8 mouse cellular contexts compared by ENCODE assay signal in genomic region chr3:142701407-142701989, GRCm38 (mm10). TPM values are rescaled to one million over a fixed set of nuclear protein-coding genes. Genes with fewer than 3 reads are reported as not detected.
DNase-seq lines count a peak whose midpoint lies in the region; ATAC-seq lines count a peak whose summit lies in the region.

No protein-coding gene starts in this region.

- peak overlapping the region; percentile 53 for H3K4me3 ChIP-seq in neural tube, embryonic 11.5 days (ENCODE audit: low read depth, low read length)
- peak overlapping the region; percentile 51 for H3K4me3 ChIP-seq in forebrain, embryonic 11.5 days (ENCODE audit: low read depth, low read length)
- peak overlapping the region; percentile 62 for H3K4me3 ChIP-seq in limb, embryonic 13.5 days
- H3K4me3 ChIP-seq in stomach, embryonic 14.5 days (ENCODE audit: low read depth, low read length), result peak overlapping the region; percentile 57

- peak overlapping the region; percentile 67 for H3K9ac ChIP-seq in neural tube, embryonic 11.5 days (ENCODE audit: low read length)
- H3K9ac ChIP-seq in forebrain, embryonic 11.5 days (ENCODE audit: low read length), result peak overlapping the region; percentile 60
- peak overlapping the region; percentile 67 for H3K9ac ChIP-seq in limb, embryonic 13.5 days
- 0 out of 2 replicates have a peak overlapping the region, but pooled peaks have one; percentile 31 for H3K9ac ChIP-seq in stomach, embryonic 14.5 days (replicated peaks; ENCODE audit: low read depth, low read length)

- no peaks in the 10 kb centered on the region for H3K4me1 ChIP-seq in neural tube, embryonic 11.5 days (ENCODE audit: control insufficient read depth, insufficient read depth, low read length)
- no peaks in the 10 kb centered on the region for H3K4me1 ChIP-seq in forebrain, embryonic 11.5 days (replicated peaks; ENCODE audit: control insufficient read depth, insufficient read depth, low read length)
- peaks cover 12% of the 10 kb centered on the region for H3K4me1 ChIP-seq in limb, embryonic 13.5 days
- H3K4me1 ChIP-seq in stomach, embryonic 14.5 days (ENCODE audit: control insufficient read depth, insufficient read depth, low read length), result 0 out of 2 replicates have a peak, but pooled peaks cover 3% of the 10 kb centered on the region

- no peak overlapping the region for H3K27ac ChIP-seq in neural tube, embryonic 11.5 days (ENCODE audit: low read depth, low read length)
- H3K27ac ChIP-seq in forebrain, embryonic 11.5 days (ENCODE audit: low read depth, low read length), result no peak overlapping the region
- no peak overlapping the region for H3K27ac ChIP-seq in limb, embryonic 13.5 days
- H3K27ac ChIP-seq in stomach, embryonic 14.5 days (ENCODE audit: low read length), result no peak overlapping the region

- peak; percentile 19 for DNase-seq in neural tube, embryonic 11.5 days (ENCODE audit: low spot score)
- DNase-seq in neural tube, embryonic 10.5 days (ENCODE audit: extremely low spot score, low spot score), result no peak
- DNase-seq in forebrain, embryonic 11.5 days (ENCODE audit: low spot score), result no peak
- no peak for DNase-seq in right cerebral cortex, adult 2 months (ENCODE audit: low spot score in 2 of 2)
- no peak for DNase-seq in layer of hippocampus, adult 9-11 months
- no peak for DNase-seq in frontal cortex, adult 2 months (ENCODE audit: extremely low spot score in 1 of 2, low spot score in 1 of 2)

- no peaks in the 10 kb centered on the region for H3K36me3 ChIP-seq in neural tube, embryonic 11.5 days (ENCODE audit: control insufficient read depth, insufficient read depth, low read length)
- H3K36me3 ChIP-seq in forebrain, embryonic 11.5 days (ENCODE audit: control insufficient read depth, insufficient read depth, low read length), result no peaks in the 10 kb centered on the region
- H3K36me3 ChIP-seq in limb, embryonic 13.5 days, result no peaks in the 10 kb centered on the region
- H3K36me3 ChIP-seq in stomach, embryonic 14.5 days (ENCODE audit: control insufficient read depth, insufficient read depth, low read length), result no peaks in the 10 kb centered on the region

- H3K27me3 ChIP-seq in neural tube, embryonic 11.5 days (ENCODE audit: control insufficient read depth, insufficient read depth, low read length), result no peaks in the 10 kb centered on the region
- H3K27me3 ChIP-seq in forebrain, embryonic 11.5 days (ENCODE audit: control insufficient read depth, insufficient read depth, low read length), result peaks cover 2% of the 10 kb centered on the region; the same call in 1 of the 2 replicates
- H3K27me3 ChIP-seq in limb, embryonic 13.5 days, result peaks cover 16% of the 10 kb centered on the region; the same call in 1 of the 2 replicates
- H3K27me3 ChIP-seq in stomach, embryonic 14.5 days (ENCODE audit: control insufficient read depth, insufficient read depth, low read length), result no peaks in the 10 kb centered on the region

- H3K4me2 ChIP-seq in neural tube, embryonic 11.5 days (ENCODE audit: low read depth), result peak overlapping the region; percentile 77
- peak overlapping the region; percentile 62 for H3K4me2 ChIP-seq in forebrain, embryonic 11.5 days (ENCODE audit: low read depth, low read length, severe bottlenecking)
- peak overlapping the region; percentile 70 for H3K4me2 ChIP-seq in limb, embryonic 13.5 days (replicated peaks)
- H3K4me2 ChIP-seq in stomach, embryonic 14.5 days (replicated peaks; ENCODE audit: low read depth, low read length), result peak overlapping the region; percentile 80

- WGBS in neural tube, embryonic 11.5 days, result 27% methylated on average over 15 of the region's 15 CpGs
- WGBS in forebrain, embryonic 11.5 days, result 28% methylated on average over 15 of the region's 15 CpGs
- WGBS in limb, embryonic 13.5 days, result 27% methylated on average over 15 of the region's 15 CpGs
- 21% methylated on average over 15 of the region's 15 CpGs for WGBS in stomach, embryonic 14.5 days

- H3K9me3 ChIP-seq in neural tube, embryonic 11.5 days (ENCODE audit: control insufficient read depth, low read length), result no peaks in the 10 kb centered on the region
- no peaks in the 10 kb centered on the region for H3K9me3 ChIP-seq in forebrain, embryonic 11.5 days (ENCODE audit: control insufficient read depth, low read length)
- H3K9me3 ChIP-seq in limb, embryonic 13.5 days, result no peaks in the 10 kb centered on the region
- no peaks in the 10 kb centered on the region for H3K9me3 ChIP-seq in stomach, embryonic 14.5 days (ENCODE audit: control insufficient read depth, low read depth, low read length)

- ATAC-seq in neural tube, embryonic 11.5 days (ENCODE audit: insufficient read depth, low FRiP score, low TSS enrichment), result no peak
- ATAC-seq in forebrain, embryonic 11.5 days (replicated peaks; ENCODE audit: low FRiP score), result peak; percentile 3; the same call in 1 of the 2 replicates
- ATAC-seq in limb, embryonic 13.5 days (ENCODE audit: low FRiP score, low read depth), result no peak
- ATAC-seq in stomach, embryonic 14.5 days (ENCODE audit: insufficient number of reproducible peaks, insufficient read depth, low FRiP score, low read depth), result no peak

RNA-seq across cellular contexts. Expression of gene Kyat3, which starts 0.6 kb away (rescaled TPM):
- 14.4 and 16.7 TPM in 2 replicates for polyA plus RNA-seq in neural tube, embryonic 11.5 days (2014; fragmentation: Nextera tagmentation; extraction: Ambion mirVana)
- polyA plus RNA-seq in forebrain, embryonic 11.5 days (2014; fragmentation: Nextera tagmentation; extraction: Ambion mirVana), result 10.4 and 11.3 TPM in 2 replicates
- polyA plus RNA-seq in limb, embryonic 13.5 days (2015; fragmentation: Nextera tagmentation; extraction: Ambion mirVana), result 15.7 and 16.0 TPM in 2 replicates
- 17.4 and 17.7 TPM in 2 replicates for polyA plus RNA-seq in stomach, embryonic 14.5 days (2014; fragmentation: Nextera tagmentation; extraction: Ambion mirVana)
- polyA plus RNA-seq in frontal cortex, adult 2 months (2012; rRNA removed), result 5.4 and 6.0 TPM in 2 replicates
